ENCODE assay signal across 11 mouse cellular contexts in the genomic region with DNA sequence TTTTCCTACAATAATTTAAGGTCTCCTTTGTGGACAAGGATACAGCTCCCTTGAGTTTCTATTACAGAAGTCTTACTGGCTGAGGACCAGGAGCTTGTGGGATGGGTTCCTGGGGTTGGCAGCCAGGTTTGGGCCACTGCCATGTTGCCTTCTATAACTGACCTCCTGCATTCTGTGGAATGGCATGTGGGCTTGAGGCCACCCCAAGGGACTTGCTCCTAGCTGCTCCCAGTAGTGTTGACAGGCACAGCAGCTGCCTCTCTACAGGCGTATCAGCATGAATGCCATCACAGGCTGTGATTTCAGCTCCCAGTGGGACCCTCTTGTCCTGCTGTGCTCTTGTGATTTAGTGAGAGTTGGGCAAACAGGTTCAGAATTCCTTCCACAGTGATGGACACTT.
DNase-seq lines count a peak whose midpoint lies in the region; ATAC-seq lines count a peak whose summit lies in the region.
"Had no signal": no experiment of that assay in that cellular context is flagged by ENCODE, and none has a peak within 500 bp of the region (broad histone marks: within the 10 kb centered on the region; RNA-seq: fewer than 3 reads in every experiment).

No protein-coding gene starts in this region.

- H3K4me3 ChIP-seq in embryonic facial prominence, embryonic 14.5 days (ENCODE audit: low read depth, low read length): no peak overlapping the region
- H3K4me3 ChIP-seq in embryonic facial prominence, embryonic 10.5 days: no peak overlapping the region
- H3K4me3 ChIP-seq: stomach, embryonic 15.5 days had no signal

- DNase-seq in embryonic facial prominence, embryonic 14.5 days (ENCODE audit: low spot score): peak; percentile 38
- no peak for DNase-seq in embryonic facial prominence, embryonic 10.5 days (ENCODE audit: low spot score)
- DNase-seq in adrenal gland, postnatal 25 days: peak; percentile 33
- peak; percentile 64 for DNase-seq in heart, adult 8-10 months (ENCODE audit: low spot score)
- peak; percentile 85 for DNase-seq in heart, postnatal 4 days
- DNase-seq in ovary, adult 18-20 months (ENCODE audit: low spot score): no peak
- no peak for DNase-seq in layer of hippocampus, postnatal 25 days (ENCODE audit: extremely low spot score in 1 of 2, low spot score in 1 of 2)
- DNase-seq in left cerebral cortex, adult 8-10 months (ENCODE audit: low spot score in 2 of 2): no peak
- DNase-seq: liver, postnatal 0 days had no signal

- H3K27ac ChIP-seq in embryonic facial prominence, embryonic 14.5 days (replicated peaks; ENCODE audit: low read depth, low read length): no peak overlapping the region
- H3K27ac ChIP-seq in embryonic facial prominence, embryonic 10.5 days (replicated peaks): no peak overlapping the region
- H3K27ac ChIP-seq: stomach, embryonic 15.5 days had no signal

- H3K4me2 ChIP-seq in embryonic facial prominence, embryonic 14.5 days (ENCODE audit: low read depth, low read length): no peak overlapping the region
- H3K4me2 ChIP-seq: stomach, embryonic 15.5 days had no signal

- no peak; the same call in 1 of the 2 replicates for ATAC-seq in embryonic facial prominence, embryonic 14.5 days (ENCODE audit: low read depth)
- ATAC-seq: forebrain, embryonic 16.5 days; liver, postnatal 0 days had no signal

- H3K9me3 ChIP-seq in embryonic facial prominence, embryonic 14.5 days (ENCODE audit: control insufficient read depth, low read length): no peaks in the 10 kb centered on the region
- H3K9me3 ChIP-seq in embryonic facial prominence, embryonic 10.5 days: no peaks in the 10 kb centered on the region
- H3K9me3 ChIP-seq: stomach, embryonic 15.5 days had no signal

- H3K36me3 ChIP-seq in embryonic facial prominence, embryonic 14.5 days (ENCODE audit: control insufficient read depth, insufficient read depth, low read length): no peaks in the 10 kb centered on the region
- no peaks in the 10 kb centered on the region for H3K36me3 ChIP-seq in embryonic facial prominence, embryonic 10.5 days (replicated peaks)
- H3K36me3 ChIP-seq: stomach, embryonic 15.5 days had no signal

- H3K4me1 ChIP-seq in embryonic facial prominence, embryonic 14.5 days (ENCODE audit: control insufficient read depth, insufficient read depth, low read length): no peaks in the 10 kb centered on the region
- no peaks in the 10 kb centered on the region for H3K4me1 ChIP-seq in embryonic facial prominence, embryonic 10.5 days

- WGBS in embryonic facial prominence, embryonic 14.5 days: 70% methylated on average over 1 of the region's 1 CpGs
- 71% methylated on average over 1 of the region's 1 CpGs for WGBS in embryonic facial prominence, embryonic 10.5 days

- no peak overlapping the region for H3K9ac ChIP-seq in embryonic facial prominence, embryonic 14.5 days (ENCODE audit: low read depth, low read length)
- H3K9ac ChIP-seq: liver, postnatal 0 days; stomach, embryonic 15.5 days had no signal

- H3K27me3 ChIP-seq in embryonic facial prominence, embryonic 14.5 days (replicated peaks; ENCODE audit: control insufficient read depth, insufficient read depth, low read length): no peaks in the 10 kb centered on the region
- H3K27me3 ChIP-seq in embryonic facial prominence, embryonic 10.5 days (replicated peaks; ENCODE audit: low read depth, poor library complexity, severe bottlenecking): no peaks in the 10 kb centered on the region
- H3K27me3 ChIP-seq: stomach, embryonic 15.5 days had no signal

Comparison
In these comparisons a context has a peak if more than half of its experiments do, and no peak if none do; other contexts are left out.
1. DNase-seq: peak in embryonic facial prominence, embryonic 14.5 days (single experiment), adrenal gland, postnatal 25 days (single experiment), heart, adult 8-10 months (single experiment) and heart, postnatal 4 days (single experiment); none in embryonic facial prominence, embryonic 10.5 days (single experiment), ovary, adult 18-20 months (single experiment), layer of hippocampus, postnatal 25 days (0 of 2) and left cerebral cortex, adult 8-10 months (0 of 2).